In the genomic region with DNA sequence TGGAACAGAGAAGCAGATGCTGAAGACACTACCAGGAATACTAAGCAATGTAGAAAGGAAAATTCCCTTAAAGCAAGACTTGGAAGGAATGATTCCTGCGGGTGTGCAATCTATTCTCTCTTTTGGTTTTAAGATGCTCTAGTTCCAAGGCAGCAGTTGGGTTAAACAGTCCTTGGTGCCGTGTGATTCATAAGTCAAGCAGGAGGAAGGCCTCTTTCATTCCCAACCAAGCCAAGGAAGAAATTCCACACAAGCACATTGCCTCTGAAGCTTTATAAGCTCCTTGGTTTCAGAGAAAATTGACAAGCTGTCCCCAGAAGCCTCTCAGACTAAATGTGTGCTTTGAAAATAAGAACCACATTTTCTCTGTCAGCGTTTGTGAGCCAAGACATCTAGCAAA, we compare ENCODE assay signal across 20 mouse cellular contexts.
DNase-seq lines count a peak whose midpoint lies in the region; ATAC-seq and TF ChIP-seq lines count a peak whose summit lies in the region.
"Had no signal": no experiment of that assay in that cellular context is flagged by ENCODE, and none has a peak within 500 bp of the region (broad histone marks: within the 10 kb centered on the region; RNA-seq: fewer than 3 reads in every experiment).

No protein-coding gene starts in this region.

- H3K4me2 ChIP-seq in hindbrain, embryonic 16.5 days (ENCODE audit: low read length): no peak overlapping the region
- no peak overlapping the region for H3K4me2 ChIP-seq in hindbrain, embryonic 12.5 days (replicated peaks)
- no peak overlapping the region for H3K4me2 ChIP-seq in hindbrain, postnatal 0 days (ENCODE audit: low read depth, low read length)
- H3K4me2 ChIP-seq: embryonic facial prominence, embryonic 12.5 days; forebrain, embryonic 13.5 days; heart, embryonic 15.5 days had no signal

- 74% methylated on average over 3 of the region's 3 CpGs for WGBS in hindbrain, embryonic 16.5 days
- WGBS in hindbrain, embryonic 12.5 days: 78% methylated on average over 3 of the region's 3 CpGs
- WGBS in hindbrain, postnatal 0 days: 68% methylated on average over 3 of the region's 3 CpGs

- H3K9ac ChIP-seq in hindbrain, embryonic 16.5 days (ENCODE audit: low read depth, low read length): no peak overlapping the region
- no peak overlapping the region for H3K9ac ChIP-seq in hindbrain, embryonic 12.5 days
- H3K9ac ChIP-seq in hindbrain, postnatal 0 days (replicated peaks; ENCODE audit: low read length): no peak overlapping the region
- H3K9ac ChIP-seq: embryonic facial prominence, embryonic 12.5 days; forebrain, embryonic 13.5 days; heart, embryonic 15.5 days had no signal

- peak; percentile 45 for DNase-seq in adrenal gland, adult 2 months
- DNase-seq in adrenal gland, adult 18-20 months (ENCODE audit: low spot score in 2 of 2): no peak
- DNase-seq in 3T3-L1 (ENCODE audit: low read depth, low spot score): peak; percentile 29
- DNase-seq in hindbrain, postnatal 0 days (ENCODE audit: low spot score): peak; percentile 12
- no peak for DNase-seq in retina, postnatal 1 day
- no peak for DNase-seq in cerebellum, postnatal 10 days
- DNase-seq: adrenal gland, postnatal 10 days; cerebellum, adult 11-12 months; gastrocnemius, postnatal 10 days; heart, adult 18-20 months; kidney, postnatal 10 days; lung, postnatal 10 days; right cerebral cortex, postnatal 25 days had no signal

- TF ChIP-seq CTCF in hindbrain, postnatal 0 days (IDR thresholded peaks at IDR 0.05; ENCODE audit: low read depth): no peak

- H3K27ac ChIP-seq in hindbrain, embryonic 16.5 days (ENCODE audit: low read depth, low read length): peak overlapping the region; percentile 25
- no peak overlapping the region for H3K27ac ChIP-seq in hindbrain, embryonic 12.5 days
- no peak overlapping the region for H3K27ac ChIP-seq in hindbrain, postnatal 0 days
- H3K27ac ChIP-seq: embryonic facial prominence, embryonic 12.5 days; forebrain, embryonic 13.5 days; heart, embryonic 15.5 days had no signal

- H3K4me3 ChIP-seq in hindbrain, embryonic 16.5 days (ENCODE audit: low read length): no peak overlapping the region
- no peak overlapping the region for H3K4me3 ChIP-seq in hindbrain, embryonic 12.5 days
- H3K4me3 ChIP-seq in hindbrain, postnatal 0 days (ENCODE audit: low read length): no peak overlapping the region
- H3K4me3 ChIP-seq: embryonic facial prominence, embryonic 12.5 days; forebrain, embryonic 13.5 days; heart, embryonic 15.5 days; megakaryocyte, embryonic 14.5 days had no signal

- H3K36me3 ChIP-seq in hindbrain, embryonic 16.5 days (ENCODE audit: control insufficient read depth, insufficient read depth, low read length): no peaks in the 10 kb centered on the region
- no peaks in the 10 kb centered on the region for H3K36me3 ChIP-seq in hindbrain, embryonic 12.5 days
- H3K36me3 ChIP-seq in hindbrain, postnatal 0 days (ENCODE audit: insufficient read depth, low read length): no peaks in the 10 kb centered on the region
- H3K36me3 ChIP-seq: embryonic facial prominence, embryonic 12.5 days; heart, embryonic 15.5 days had no signal

- no peaks in the 10 kb centered on the region for H3K9me3 ChIP-seq in hindbrain, embryonic 16.5 days (ENCODE audit: control insufficient read depth, low read length)
- H3K9me3 ChIP-seq in hindbrain, embryonic 12.5 days (replicated peaks): no peaks in the 10 kb centered on the region
- no peaks in the 10 kb centered on the region for H3K9me3 ChIP-seq in hindbrain, postnatal 0 days (ENCODE audit: low read length)
- H3K9me3 ChIP-seq: embryonic facial prominence, embryonic 12.5 days; forebrain, embryonic 13.5 days; heart, embryonic 15.5 days; megakaryocyte, embryonic 14.5 days had no signal

- no peaks in the 10 kb centered on the region for H3K27me3 ChIP-seq in hindbrain, embryonic 16.5 days (replicated peaks; ENCODE audit: control insufficient read depth, insufficient read depth, low read length)
- no peaks in the 10 kb centered on the region for H3K27me3 ChIP-seq in hindbrain, embryonic 12.5 days
- H3K27me3 ChIP-seq in hindbrain, postnatal 0 days (ENCODE audit: insufficient read depth, low read length): no peaks in the 10 kb centered on the region
- H3K27me3 ChIP-seq: embryonic facial prominence, embryonic 12.5 days; forebrain, embryonic 13.5 days; heart, embryonic 15.5 days; megakaryocyte, embryonic 14.5 days had no signal

- H3K4me1 ChIP-seq in hindbrain, embryonic 16.5 days (ENCODE audit: control insufficient read depth, insufficient read depth, low read depth, low read length): peaks cover 2% of the 10 kb centered on the region
- no peaks in the 10 kb centered on the region for H3K4me1 ChIP-seq in hindbrain, embryonic 12.5 days
- H3K4me1 ChIP-seq in hindbrain, postnatal 0 days (ENCODE audit: insufficient read depth, low read length): no peaks in the 10 kb centered on the region
- H3K4me1 ChIP-seq: embryonic facial prominence, embryonic 12.5 days; heart, embryonic 15.5 days had no signal

- ATAC-seq in hindbrain, embryonic 16.5 days: no peak
- no peak for ATAC-seq in hindbrain, embryonic 12.5 days (ENCODE audit: low FRiP score)
- no peak for ATAC-seq in hindbrain, postnatal 0 days
- ATAC-seq: forebrain, embryonic 13.5 days; intestine, postnatal 0 days had no signal

Comparison
In these comparisons a context has a peak if more than half of its experiments do, and no peak if none do; other contexts are left out.
1. DNase-seq: peak in adrenal gland, adult 2 months (single experiment), 3T3-L1 (single experiment) and hindbrain, postnatal 0 days (single experiment); none in adrenal gland, adult 18-20 months (0 of 2), retina, postnatal 1 day (single experiment) and cerebellum, postnatal 10 days (0 of 2).